Mouse (Mus musculus) left cerebral cortex, adult 2 months (tissue): ENCODE results near the gene Gm28047. TPM values are rescaled to one million over a fixed set of nuclear protein-coding genes. Genes with fewer than 3 reads are reported as not detected.
"Not testable (repeated sequence)": the region's sequence is repeated elsewhere in the genome, so short reads cannot be mapped to it uniquely, and the experiment has no call there.

Experiments used
- DNase-seq, 2 experiments: peaks; one replicate each; pipeline ENCODE4 v3.0.0; 2021 to 2022; ENCODE audit warnings: low spot score in 2 of 2, mixed read lengths in 1 of 2; ENCODE audit errors: extremely low spot score in 1 of 2
- H3K27ac ChIP-seq: fragments of 200-600 bp; 2 replicates; pipeline ENCODE4 v1.8.1; 2022
- H3K4me3 ChIP-seq: fragments of 200-600 bp; 2 replicates; pipeline ENCODE4 v1.8.1; 2022
- CTCF ChIP-seq: fragments of 200-600 bp; IDR thresholded peaks from 2 replicates; pipeline ENCODE4 v1.8.1; 2022; ENCODE audit warnings: antibody characterized with exemption, mild to moderate bottlenecking, moderate library complexity
- intact Hi-C: fragments of 180-260 bp; cut with DNase I; formaldehyde crosslinking; loops from one replicate; pipeline ENCODE4 v1.15.1; 2025
- total RNA-seq, 2 experiments: library from RNA; stranded (reverse); gene quantifications; 2 replicates each; pipeline ENCODE4 v1.2.3; 2021

Gm28047 gene
- total RNA-seq, 2 experiments from 2014 or later: 2.1 TPM; not detected in 1

DNA sequence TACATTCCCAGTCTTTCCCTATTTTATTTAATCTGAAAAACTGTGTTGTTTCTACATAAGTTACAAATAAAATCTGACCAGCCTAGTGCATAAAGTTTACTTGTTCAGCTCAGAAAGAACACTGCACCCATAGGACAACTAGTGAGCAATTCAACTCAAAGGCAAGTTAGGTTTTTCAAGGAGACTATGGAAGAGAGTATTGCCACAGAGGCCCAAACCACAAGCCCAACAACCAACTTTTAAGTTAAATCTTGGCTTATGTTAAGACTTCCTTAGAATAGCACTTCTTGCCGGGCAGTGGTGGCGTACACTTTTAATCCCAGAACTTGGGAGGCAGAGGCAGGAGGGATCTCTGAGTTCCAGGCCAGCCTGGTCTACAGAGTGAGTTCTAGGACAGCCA lies 8.7 kb downstream of the Gm28047 start:
- intact Hi-C loops: no loop called here
- no peak for DNase-seq
- TF ChIP-seq CTCF: no peak
- Histone ChIP-seq H3K27ac (no peak overlapping the region), H3K4me3 (no peak overlapping the region)

DNA sequence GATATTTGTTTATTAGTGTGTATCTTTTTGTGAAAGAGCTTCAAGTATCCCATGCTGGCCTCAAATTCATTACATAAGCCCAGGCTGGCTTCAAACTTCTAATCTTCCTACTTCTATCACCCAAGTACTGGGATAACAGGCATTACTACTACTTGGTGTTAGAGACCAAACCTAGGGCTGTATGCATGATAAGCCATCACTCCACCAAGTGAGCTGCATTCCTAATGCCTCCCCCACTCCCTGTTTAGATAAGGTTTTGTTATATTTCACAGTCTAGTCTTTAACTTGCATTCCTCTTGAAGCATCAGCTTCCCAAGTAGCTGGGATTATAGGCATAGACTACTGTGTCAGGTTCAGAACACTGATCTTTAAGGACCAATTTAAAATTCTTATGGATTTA lies 10.6 kb downstream of the Gm28047 start:
- DNase-seq: no peak
- no peak for TF ChIP-seq CTCF
- Histone ChIP-seq H3K4me3 (no peak overlapping the region), H3K27ac (no peak overlapping the region)
- intact Hi-C loops: no loop called here

DNA sequence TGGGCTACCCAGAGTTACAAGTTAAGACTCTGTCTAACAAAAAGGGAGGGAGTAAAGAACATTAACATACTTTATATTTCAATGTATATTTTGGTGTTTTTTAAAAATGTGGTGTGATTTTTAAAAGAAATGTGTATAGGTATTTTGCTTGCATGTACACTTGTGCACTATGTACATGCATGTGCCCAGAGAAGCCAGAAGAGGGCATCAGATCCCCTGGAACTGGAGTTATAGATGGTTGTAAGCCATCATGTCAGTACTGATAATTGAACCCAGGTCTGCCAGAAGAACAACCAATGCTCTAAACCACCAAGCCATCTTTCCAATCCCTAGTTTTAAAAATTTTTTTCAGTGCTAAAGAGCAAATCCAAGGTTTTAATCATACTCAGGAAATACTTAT lies 11.9 kb downstream of the Gm28047 start:
- DNase-seq: no peak
- H3K27ac ChIP-seq: no peak overlapping the region
- H3K4me3 ChIP-seq: no peak overlapping the region
- intact Hi-C loops: no loop called here
- peak; percentile 39 for TF ChIP-seq CTCF

DNA sequence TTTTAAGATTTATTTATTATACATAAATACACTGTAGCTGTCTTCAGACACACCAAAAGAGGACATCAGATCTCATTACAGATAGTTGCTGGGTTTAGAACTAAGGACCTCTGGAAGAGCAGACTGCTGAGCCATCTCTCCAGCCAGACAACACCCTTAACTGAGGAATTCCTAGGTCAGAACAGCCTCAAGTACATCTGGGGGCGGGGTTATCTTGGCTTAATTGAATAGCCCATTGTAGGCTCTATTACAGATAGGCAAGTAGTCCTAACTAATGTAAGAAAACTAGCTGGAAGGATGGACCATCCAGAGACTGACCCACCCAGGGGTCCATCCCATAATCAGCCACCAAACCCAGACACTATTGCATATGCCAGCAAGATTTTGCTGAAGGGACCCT lies 16.3 kb downstream of the Gm28047 start:
- H3K27ac ChIP-seq, intact Hi-C loops, DNase-seq, H3K4me3 ChIP-seq: not testable (repeated sequence)

DNA sequence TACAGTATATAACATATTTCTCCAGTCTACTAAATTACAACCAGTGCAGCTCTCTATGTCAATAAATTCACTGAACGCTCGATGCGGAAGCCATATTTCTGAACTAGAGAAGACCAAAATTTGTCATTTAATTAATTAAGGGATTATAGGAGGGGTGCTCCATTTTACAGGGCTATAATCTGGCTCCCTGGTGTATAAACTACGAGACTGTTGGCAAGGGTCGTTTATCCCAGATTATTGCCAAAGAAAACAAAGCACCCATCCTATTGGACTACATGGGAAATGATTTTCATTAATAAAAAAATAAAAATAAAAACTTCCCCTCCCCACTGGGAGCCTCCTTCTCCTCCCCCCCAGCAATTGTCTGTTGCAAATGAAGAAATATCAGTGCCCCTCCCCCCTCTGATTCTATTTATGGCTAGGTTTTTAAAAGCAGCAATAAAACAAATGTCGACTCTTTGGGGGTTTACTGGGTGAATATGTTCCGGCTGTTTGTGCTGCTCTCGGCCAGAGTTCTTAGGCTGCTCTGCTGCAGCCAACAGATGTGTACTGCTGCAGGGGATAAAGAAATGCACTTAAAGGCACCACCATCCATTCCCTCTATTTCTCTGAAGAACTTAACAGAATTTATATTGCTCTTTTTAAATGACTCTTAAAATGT lies 30.7 kb downstream of the Gm28047 start:
- no peak for DNase-seq
- TF ChIP-seq CTCF: no peak
- intact Hi-C loops: no loop called here
- H3K27ac ChIP-seq: no peak overlapping the region
- H3K4me3 ChIP-seq: no peak overlapping the region

DNA sequence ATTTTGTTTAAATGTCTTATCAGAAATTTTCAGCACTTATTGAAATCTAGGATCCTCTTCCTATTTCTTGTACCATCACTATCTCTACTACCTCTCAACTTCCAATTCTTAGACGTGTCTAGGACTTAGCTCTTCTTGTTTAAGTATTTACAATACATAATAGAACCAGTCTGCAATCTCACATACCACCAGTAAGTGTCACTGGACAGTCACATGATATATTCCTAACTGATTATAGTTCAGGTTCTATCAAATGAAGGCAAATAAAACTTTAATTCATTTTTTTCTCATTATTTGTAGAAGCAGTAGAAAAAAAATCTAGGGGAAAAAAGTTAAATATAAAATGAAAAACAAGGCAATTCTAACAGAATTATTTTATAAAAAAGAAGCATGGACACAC lies 32.2 kb downstream of the Gm28047 start:
- H3K27ac ChIP-seq: no peak overlapping the region
- H3K4me3 ChIP-seq: no peak overlapping the region
- DNase-seq: no peak
- TF ChIP-seq CTCF: peak; percentile 29
- intact Hi-C loops: no loop called here

DNA sequence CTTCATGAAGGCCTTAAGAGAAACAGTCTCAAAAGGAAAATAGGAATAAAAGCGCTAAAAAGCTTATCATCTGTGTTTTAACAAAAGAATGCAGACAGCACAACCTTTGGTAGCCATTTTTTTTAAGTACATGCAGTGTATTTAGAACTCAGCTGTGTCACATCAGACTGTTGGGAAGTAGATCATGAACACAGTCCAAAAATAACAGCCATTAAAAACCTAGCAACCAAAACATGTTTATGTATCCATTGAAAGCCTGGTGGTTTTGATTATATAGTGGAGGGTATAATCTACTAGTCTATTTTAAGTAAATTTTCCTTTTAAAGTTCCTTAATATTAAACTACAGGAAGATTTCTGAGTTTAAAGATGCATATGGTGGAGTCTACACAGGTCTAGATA lies 34.3 kb downstream of the Gm28047 start:
- no peak for DNase-seq
- TF ChIP-seq CTCF: no peak
- Histone ChIP-seq H3K27ac (no peak overlapping the region), H3K4me3 (no peak overlapping the region)
- intact Hi-C loops: no loop called here

DNA sequence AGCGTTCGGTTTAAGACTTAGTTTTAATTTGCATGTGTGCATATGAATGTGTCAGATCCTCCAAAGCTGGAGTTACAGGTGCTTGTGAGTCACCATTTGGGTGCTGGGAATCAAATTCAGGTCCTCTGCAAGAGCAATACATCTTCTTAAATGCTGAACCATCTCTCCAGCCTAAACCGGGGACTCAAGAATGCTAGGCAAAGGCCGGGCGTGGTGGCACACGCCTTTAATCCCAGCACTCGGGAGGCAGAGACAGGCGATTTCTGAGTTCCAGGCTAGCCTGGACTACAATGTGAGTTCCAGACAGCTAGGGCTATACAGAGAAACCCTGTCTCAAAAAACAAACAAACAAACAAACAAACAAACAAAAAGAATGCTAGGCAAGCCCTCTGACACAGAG lies 35.0 kb downstream of the Gm28047 start:
- intact Hi-C loops: no loop called here
- TF ChIP-seq CTCF: no peak
- Histone ChIP-seq H3K4me3 (no peak overlapping the region), H3K27ac (no peak overlapping the region)
- DNase-seq: no peak

DNA sequence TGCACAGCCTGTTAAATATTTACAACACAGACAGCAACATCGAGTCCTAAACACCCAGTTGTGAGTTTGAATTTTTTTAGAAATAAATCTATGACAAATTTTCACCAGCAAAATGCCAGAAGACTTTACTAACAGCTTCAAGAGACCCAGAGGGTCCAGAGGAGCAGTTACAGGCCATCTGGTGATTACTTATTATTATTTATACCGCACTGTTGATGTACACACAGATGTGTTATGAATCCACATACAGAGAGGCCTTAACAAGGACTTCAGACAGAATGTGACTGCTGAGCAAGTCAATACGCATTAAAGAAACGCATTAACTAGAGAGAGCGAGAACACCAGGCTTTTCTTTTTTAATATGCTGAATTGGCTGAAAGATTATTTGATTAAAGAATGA lies 39.4 kb downstream of the Gm28047 start:
- TF ChIP-seq CTCF: no peak
- H3K27ac ChIP-seq: peak overlapping the region; percentile 92
- no peak for DNase-seq
- intact Hi-C loops: no loop called here
- no peak overlapping the region for H3K4me3 ChIP-seq

DNA sequence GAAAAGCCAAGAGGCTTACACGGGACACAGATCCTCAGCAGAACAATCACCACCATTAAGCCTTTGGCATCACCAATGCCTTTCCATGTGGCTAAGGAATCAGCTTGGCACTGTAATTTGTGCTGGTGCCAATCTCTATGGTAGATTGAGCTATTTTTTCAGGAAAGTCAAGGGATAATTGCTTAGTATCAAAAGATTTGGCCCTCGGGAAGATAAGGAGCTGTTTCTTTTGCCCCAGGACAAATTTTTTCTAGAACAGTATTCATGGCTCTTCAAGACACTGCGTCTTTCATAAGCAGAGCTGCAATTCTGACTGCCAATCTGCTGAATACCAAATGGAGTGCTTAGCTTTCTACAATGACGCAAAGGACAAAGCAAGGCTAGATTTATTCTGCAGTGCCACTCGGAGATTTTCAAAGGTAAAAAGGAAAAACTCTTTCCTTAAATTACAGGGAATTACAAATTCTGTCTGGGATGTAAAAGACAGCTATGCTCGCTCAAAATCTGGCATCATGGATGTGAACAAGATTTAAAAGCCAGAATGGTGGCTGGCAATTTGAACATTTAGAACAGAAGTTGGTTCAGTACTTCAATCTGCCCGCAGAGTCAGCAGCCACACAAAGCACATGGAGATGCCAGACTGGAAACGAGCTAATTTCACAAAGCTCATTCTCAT lies 41.0 kb downstream of the Gm28047 start:
- Histone ChIP-seq H3K4me3 (no peak overlapping the region), H3K27ac (peak overlapping the region; percentile 92)
- no peak for TF ChIP-seq CTCF
- DNase-seq: peak in 1 of 2 experiments; percentile 18
- intact Hi-C loops: loop anchor here (2.0 kb wide), 1 partner anchor 87 kb away; no protein-coding TSS in a partner anchor

DNA sequence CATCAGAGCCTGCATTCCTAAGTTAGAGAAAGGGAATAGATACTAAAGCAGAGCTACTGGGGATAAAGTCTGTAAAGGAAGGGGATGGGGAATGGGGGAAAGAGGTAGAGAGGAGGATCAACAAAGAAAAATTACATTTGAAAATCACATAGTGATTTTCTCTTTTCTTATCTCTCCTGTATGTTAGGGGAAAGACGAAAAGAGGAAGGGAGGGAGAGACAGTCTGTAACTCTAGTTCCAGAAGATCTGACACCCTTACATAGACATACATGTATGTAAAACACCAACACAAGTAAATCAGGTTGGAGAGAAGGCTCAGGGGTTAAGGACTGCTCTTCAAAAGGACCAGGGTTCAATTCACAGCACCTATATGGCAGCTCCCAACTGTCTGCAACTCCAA lies 43.7 kb downstream of the Gm28047 start:
- no peak for DNase-seq
- no peak overlapping the region for H3K27ac ChIP-seq
- intact Hi-C loops: no loop called here
- TF ChIP-seq CTCF: no peak
- H3K4me3 ChIP-seq: no peak overlapping the region

DNA sequence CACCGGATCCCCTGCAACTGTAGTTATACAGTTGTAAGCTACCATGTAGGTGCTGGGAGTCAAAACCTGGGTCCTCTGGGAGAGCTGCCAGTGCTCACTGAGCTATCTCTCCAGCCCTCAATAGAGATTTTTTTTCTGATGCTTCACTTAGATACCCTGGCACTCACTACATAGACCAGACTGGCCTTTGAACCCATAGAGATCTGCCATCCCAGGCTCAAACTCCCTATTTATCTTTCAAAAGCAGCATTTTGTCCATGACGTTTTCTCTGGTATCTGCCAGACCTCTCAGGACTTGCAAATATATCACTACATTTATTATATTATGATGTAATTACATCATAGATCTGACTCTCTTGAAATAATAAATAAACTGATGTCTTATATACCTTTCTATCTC lies 46.5 kb downstream of the Gm28047 start:
- no peak for DNase-seq
- Histone ChIP-seq H3K27ac (no peak overlapping the region), H3K4me3 (no peak overlapping the region)
- intact Hi-C loops: no loop called here
- TF ChIP-seq CTCF: no peak

DNA sequence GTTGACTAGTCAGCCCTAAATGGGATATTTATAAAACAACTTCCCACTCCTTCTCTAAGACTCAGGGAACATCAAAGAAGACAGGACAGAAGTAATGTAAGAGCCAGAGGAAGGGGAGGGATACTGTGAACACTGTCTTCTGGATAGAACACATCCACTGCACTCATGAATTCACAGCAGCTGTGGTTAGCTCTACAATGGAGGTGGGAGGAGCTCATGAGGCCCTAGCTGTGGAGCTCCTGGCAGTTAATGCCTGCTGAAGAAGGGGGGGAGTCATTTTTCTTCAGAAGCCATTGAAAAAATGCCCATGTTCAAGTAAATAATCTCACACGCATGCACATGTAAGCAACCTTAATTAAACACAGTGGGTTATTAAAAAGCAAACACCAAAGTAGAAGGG lies 47.9 kb downstream of the Gm28047 start:
- intact Hi-C loops: no loop called here
- DNase-seq: no peak
- TF ChIP-seq CTCF: no peak
- Histone ChIP-seq H3K27ac (0 out of 2 replicates have a peak overlapping the region, but pooled peaks have one; percentile 4), H3K4me3 (no peak overlapping the region)
